Mouse (Mus musculus): ENCODE results near the gene Mettl23. TPM values are rescaled to one million over a fixed set of nuclear protein-coding genes. Genes with fewer than 3 reads are reported as not detected.

Gene Mettl23
- polyA plus RNA-seq, 1 experiment from 2014 or later: 61.2 TPM

GRCm38 (mm10) chr11:116808811-116809395 is 34.2 kb upstream of the Mettl23 start:
- Histone ChIP-seq H3K27me3 (ENCODE audit: control insufficient read depth, insufficient read depth, low read length) (no peaks in the 10 kb centered on the region), H3K4me2 (ENCODE audit: low read depth) (no peak overlapping the region), H3K36me3 (ENCODE audit: control insufficient read depth, insufficient read depth, low read length) (no peaks in the 10 kb centered on the region), H3K27ac (ENCODE audit: low read depth, low read length) (no peak overlapping the region), H3K9ac (ENCODE audit: low read length) (no peak overlapping the region), H3K4me3 (ENCODE audit: low read depth, low read length) (no peak overlapping the region), H3K4me1 (ENCODE audit: control insufficient read depth, insufficient read depth, low read length) (peaks cover 36% of the 10 kb centered on the region), H3K9me3 (ENCODE audit: control insufficient read depth, low read length) (no peaks in the 10 kb centered on the region)
- DNase-seq (ENCODE audit: low spot score) (no peak), ATAC-seq (ENCODE audit: insufficient read depth, low FRiP score, low TSS enrichment) (no peak)
- WGBS: 81% methylated on average over 11 of the region's 11 CpGs

GRCm38 (mm10) chr11:116809520-116809919 is 33.6 kb upstream of the Mettl23 start:
- H3K36me3 ChIP-seq (ENCODE audit: control insufficient read depth, insufficient read depth, low read length): no peaks in the 10 kb centered on the region
- H3K27ac ChIP-seq (ENCODE audit: low read depth, low read length): no peak overlapping the region
- H3K4me1 ChIP-seq (ENCODE audit: control insufficient read depth, insufficient read depth, low read length): peaks cover 42% of the 10 kb centered on the region
- no peaks in the 10 kb centered on the region for H3K27me3 ChIP-seq (ENCODE audit: control insufficient read depth, insufficient read depth, low read length)
- ATAC-seq (ENCODE audit: insufficient read depth, low FRiP score, low TSS enrichment): no peak
- 74% methylated on average over 8 of the region's 8 CpGs for WGBS
- DNase-seq (ENCODE audit: low spot score): no peak
- H3K4me2 ChIP-seq (ENCODE audit: low read depth): no peak overlapping the region
- no peak overlapping the region for H3K9ac ChIP-seq (ENCODE audit: low read length)
- no peaks in the 10 kb centered on the region for H3K9me3 ChIP-seq (ENCODE audit: control insufficient read depth, low read length)
- no peak overlapping the region for H3K4me3 ChIP-seq (ENCODE audit: low read depth, low read length)

GRCm38 (mm10) chr11:116810528-116810927 is 32.5 kb upstream of the Mettl23 start:
- Histone ChIP-seq H3K4me2 (ENCODE audit: low read depth) (peak overlapping the region; percentile 50; the same call in 1 of the 2 replicates), H3K9me3 (ENCODE audit: control insufficient read depth, low read length) (no peaks in the 10 kb centered on the region), H3K4me3 (ENCODE audit: low read depth, low read length) (no peak overlapping the region), H3K9ac (ENCODE audit: low read length) (peak overlapping the region; percentile 18; the same call in 1 of the 2 replicates), H3K27ac (ENCODE audit: low read depth, low read length) (peak overlapping the region; percentile 95), H3K4me1 (ENCODE audit: control insufficient read depth, insufficient read depth, low read length) (peaks cover 53% of the 10 kb centered on the region), H3K36me3 (ENCODE audit: control insufficient read depth, insufficient read depth, low read length) (no peaks in the 10 kb centered on the region), H3K27me3 (ENCODE audit: control insufficient read depth, insufficient read depth, low read length) (no peaks in the 10 kb centered on the region)
- no peak for ATAC-seq (ENCODE audit: insufficient read depth, low FRiP score, low TSS enrichment)
- 57% methylated on average over 11 of the region's 11 CpGs for WGBS
- no peak for DNase-seq (ENCODE audit: low spot score)

- peak overlapping the region; percentile 23; the same call in 1 of the 2 replicates for H3K4me3 ChIP-seq (ENCODE audit: low read depth, low read length)
- DNase-seq (ENCODE audit: low spot score): peak; percentile 87
- H3K9ac ChIP-seq (ENCODE audit: low read length): peak overlapping the region; percentile 41
- H3K36me3 ChIP-seq (ENCODE audit: control insufficient read depth, insufficient read depth, low read length): no peaks in the 10 kb centered on the region
- H3K27me3 ChIP-seq (ENCODE audit: control insufficient read depth, insufficient read depth, low read length): no peaks in the 10 kb centered on the region
- no peaks in the 10 kb centered on the region for H3K9me3 ChIP-seq (ENCODE audit: control insufficient read depth, low read length)
- H3K27ac ChIP-seq (ENCODE audit: low read depth, low read length): peak overlapping the region; percentile 95
- WGBS: 5% methylated on average over 27 of the region's 32 CpGs
- ATAC-seq (ENCODE audit: insufficient read depth, low FRiP score, low TSS enrichment): peak; percentile 85
- H3K4me2 ChIP-seq (ENCODE audit: low read depth): peak overlapping the region; percentile 50
- peaks cover 53% of the 10 kb centered on the region for H3K4me1 ChIP-seq (ENCODE audit: control insufficient read depth, insufficient read depth, low read length)
These were observed 31.8 kb upstream of the Mettl23 start for GRCm38 (mm10) chr11:116810983-116811901.

- Histone ChIP-seq H3K4me1 (ENCODE audit: control insufficient read depth, insufficient read depth, low read length) (peaks cover 53% of the 10 kb centered on the region), H3K4me2 (ENCODE audit: low read depth) (peak overlapping the region; percentile 21; the same call in 1 of the 2 replicates), H3K9ac (ENCODE audit: low read length) (peak overlapping the region; percentile 27; the same call in 1 of the 2 replicates), H3K4me3 (ENCODE audit: low read depth, low read length) (no peak overlapping the region), H3K9me3 (ENCODE audit: control insufficient read depth, low read length) (no peaks in the 10 kb centered on the region), H3K27me3 (ENCODE audit: control insufficient read depth, insufficient read depth, low read length) (no peaks in the 10 kb centered on the region), H3K36me3 (ENCODE audit: control insufficient read depth, insufficient read depth, low read length) (no peaks in the 10 kb centered on the region), H3K27ac (ENCODE audit: low read depth, low read length) (peak overlapping the region; percentile 95)
- peak; percentile 84 for DNase-seq (ENCODE audit: low spot score)
- 51% methylated on average over 21 of the region's 21 CpGs for WGBS
- ATAC-seq (ENCODE audit: insufficient read depth, low FRiP score, low TSS enrichment): peak; percentile 18; the same call in 1 of the 2 replicates
These were observed 30.1 kb upstream of the Mettl23 start for GRCm38 (mm10) chr11:116812793-116813529.

- no peaks in the 10 kb centered on the region for H3K27me3 ChIP-seq (ENCODE audit: control insufficient read depth, insufficient read depth, low read length)
- no peaks in the 10 kb centered on the region for H3K9me3 ChIP-seq (ENCODE audit: control insufficient read depth, low read length)
- peaks cover 54% of the 10 kb centered on the region for H3K4me1 ChIP-seq (ENCODE audit: control insufficient read depth, insufficient read depth, low read length)
- WGBS: 71% methylated on average over 13 of the region's 13 CpGs
- DNase-seq (ENCODE audit: low spot score) (no peak), ATAC-seq (ENCODE audit: insufficient read depth, low FRiP score, low TSS enrichment) (no peak)
- no peak overlapping the region for H3K4me3 ChIP-seq (ENCODE audit: low read depth, low read length)
- no peak overlapping the region for H3K4me2 ChIP-seq (ENCODE audit: low read depth)
- H3K36me3 ChIP-seq (ENCODE audit: control insufficient read depth, insufficient read depth, low read length): no peaks in the 10 kb centered on the region
- peak overlapping the region; percentile 44; the same call in 1 of the 2 replicates for H3K9ac ChIP-seq (ENCODE audit: low read length)
- H3K27ac ChIP-seq (ENCODE audit: low read depth, low read length): peak overlapping the region; percentile 95
These were observed 29.5 kb upstream of the Mettl23 start for GRCm38 (mm10) chr11:116813610-116814009.

GRCm38 (mm10) chr11:116814076-116814883 is 28.8 kb upstream of the Mettl23 start:
- H3K4me2 ChIP-seq (ENCODE audit: low read depth): peak overlapping the region; percentile 7
- H3K4me3 ChIP-seq (ENCODE audit: low read depth, low read length): no peak overlapping the region
- H3K27me3 ChIP-seq (ENCODE audit: control insufficient read depth, insufficient read depth, low read length): no peaks in the 10 kb centered on the region

More at GRCm38 (mm10) chr11:116814076-116814883, 28.8 kb upstream of the Mettl23 start:
- WGBS: 4% methylated on average over 20 of the region's 20 CpGs
- Histone ChIP-seq H3K9ac (ENCODE audit: low read length) (peak overlapping the region; percentile 44), H3K9me3 (ENCODE audit: control insufficient read depth, low read length) (no peaks in the 10 kb centered on the region), H3K27ac (ENCODE audit: low read depth, low read length) (peak overlapping the region; percentile 95), H3K36me3 (ENCODE audit: control insufficient read depth, insufficient read depth, low read length) (no peaks in the 10 kb centered on the region; the same call in 1 of the 2 replicates), H3K4me1 (ENCODE audit: control insufficient read depth, insufficient read depth, low read length) (peaks cover 56% of the 10 kb centered on the region)
- DNase-seq (ENCODE audit: low spot score): peak; percentile 85
- ATAC-seq (ENCODE audit: insufficient read depth, low FRiP score, low TSS enrichment): peak; percentile 16
